Mouse (Mus musculus) bone marrow, adult 2 months (tissue): ENCODE measurements around the gene Foxs1.

ENCODE experiments used
- CTCF ChIP-seq: fragments of 200-500 bp; IDR thresholded peaks from 2 replicates; pipeline ENCODE4 v1.5.1; 2011; ENCODE audit warnings: low read length, control low read depth; ENCODE audit not compliant: control insufficient read depth, insufficient read depth
- POLR2A ChIP-seq: fragments of 200-500 bp; IDR thresholded peaks from 2 replicates; pipeline ENCODE4 v1.6.1; 2011; ENCODE audit warnings: low read depth, mild to moderate bottlenecking, control low read depth, low read length, borderline replicate concordance; ENCODE audit not compliant: control insufficient read depth

DNA sequence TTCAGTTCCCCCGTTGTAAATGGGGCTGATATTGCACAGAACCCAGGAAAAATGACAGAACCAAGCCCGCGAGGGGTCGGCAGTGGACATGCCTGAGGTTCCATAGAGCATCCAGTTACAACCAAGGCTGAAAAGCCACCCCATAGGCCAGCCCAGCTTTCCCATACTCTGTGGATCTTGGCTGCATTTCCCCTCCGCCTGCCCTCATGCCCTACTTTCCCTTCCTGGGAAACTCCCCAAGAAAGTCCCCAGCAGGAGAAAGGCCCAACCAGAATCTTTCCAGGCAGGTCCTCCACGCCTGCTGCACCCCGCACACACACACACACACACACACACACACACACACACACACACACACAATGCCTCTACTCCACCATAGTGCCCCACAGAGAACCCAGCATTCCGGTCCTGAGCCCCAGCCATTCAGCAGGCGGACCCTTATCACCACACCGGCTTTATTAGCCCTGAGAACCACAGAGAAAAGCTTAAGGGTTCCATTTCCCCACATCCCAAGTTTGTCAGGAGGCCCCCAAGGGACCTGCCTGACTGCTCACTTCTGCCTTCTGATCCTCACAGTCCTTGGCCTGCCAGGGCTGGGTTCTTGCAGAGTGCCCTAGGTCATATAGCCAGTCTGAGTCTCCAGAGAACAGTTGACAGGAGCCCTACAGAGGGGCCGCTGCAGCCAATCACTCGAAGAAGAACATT lies 1.4 kb downstream of the Foxs1 start:
- TF ChIP-seq CTCF (no peak), POLR2A (no peak)
